Comparison of ENCODE assay signal across 8 mouse cellular contexts in the genomic region with DNA sequence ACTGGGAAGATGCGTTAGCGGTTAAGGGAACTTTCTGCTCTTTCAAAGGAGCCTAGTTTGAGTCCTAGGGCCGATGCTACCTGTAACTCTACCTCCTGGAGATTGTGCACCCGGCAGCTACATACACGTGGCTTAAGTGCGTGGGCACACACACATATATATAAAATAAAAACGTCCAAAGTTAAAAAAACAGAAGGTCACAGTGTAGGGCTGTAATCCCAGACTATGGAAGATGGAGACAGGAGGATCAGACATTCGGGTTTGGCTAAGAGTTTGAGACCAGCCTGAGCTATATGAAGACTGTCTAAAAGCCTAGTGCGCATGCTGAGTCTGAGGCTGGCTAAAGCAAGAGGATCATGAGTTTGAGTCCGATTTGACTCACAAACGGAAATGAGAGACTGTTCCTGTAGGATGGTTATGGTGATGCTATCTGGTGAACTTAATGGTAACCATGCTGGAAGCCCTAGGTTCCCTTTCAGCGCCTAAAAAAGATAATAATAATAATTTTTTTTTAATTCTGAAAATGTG. TPM values are rescaled to one million over a fixed set of nuclear protein-coding genes. Genes with fewer than 3 reads are reported as not detected.
DNase-seq lines count a peak whose midpoint lies in the region; ATAC-seq and TF ChIP-seq lines count a peak whose summit lies in the region.

No protein-coding gene starts in this region.

- H3K36me3 ChIP-seq in heart, embryonic 11.5 days (ENCODE audit: control insufficient read depth, insufficient read depth, low read length), result peaks cover 18% of the 10 kb centered on the region
- peaks cover 0 to 8% of the 10 kb centered on the region in 2 experiments; a peak in 2 of 4 replicates for H3K36me3 ChIP-seq in MEL (ENCODE audit: control insufficient read depth in 1 of 2, insufficient read depth in 2 of 2, low read length in 2 of 2)
- peaks cover 30% of the 10 kb centered on the region for H3K36me3 ChIP-seq in hindbrain, embryonic 10.5 days
- H3K36me3 ChIP-seq in midbrain, embryonic 10.5 days, result peaks cover 31% of the 10 kb centered on the region

- DNase-seq in heart, adult 9 months (ENCODE audit: low spot score in 2 of 2), result no peak
- peak; percentile 78 for DNase-seq in MEL (ENCODE audit: low read depth, low spot score)
- no peak for DNase-seq in hindbrain, embryonic 10.5 days (ENCODE audit: low spot score)
- DNase-seq in midbrain, embryonic 10.5 days (ENCODE audit: low spot score), result no peak
- DNase-seq in urinary bladder, postnatal 14 days (ENCODE audit: low spot score), result no peak
- no peak for DNase-seq in urinary bladder, adult 18-20 months (ENCODE audit: low spot score in 2 of 2)
- no peak for DNase-seq in cerebellum, adult 9-11 months

- TF ChIP-seq EP300 in MEL (IDR thresholded peaks at IDR 0.05; ENCODE audit: low read depth in 1 of 2, low read length in 2 of 2), result no peak

- H3K4me3 ChIP-seq in heart, embryonic 11.5 days (ENCODE audit: low read depth, low read length), result peak overlapping the region; percentile 97
- H3K4me3 ChIP-seq in MEL (ENCODE audit: control insufficient read depth in 1 of 2, insufficient read depth in 1 of 2, low read depth in 2 of 2, low read length in 2 of 2), result peak overlapping the region; percentile 49 to 70
- peak overlapping the region; percentile 89 for H3K4me3 ChIP-seq in hindbrain, embryonic 10.5 days
- H3K4me3 ChIP-seq in midbrain, embryonic 10.5 days, result peak overlapping the region; percentile 91

- WGBS in heart, embryonic 11.5 days (ENCODE audit: insufficient replicate concordance), result 13% methylated on average over 12 of the region's 12 CpGs
- WGBS in hindbrain, embryonic 10.5 days, result 14% methylated on average over 12 of the region's 12 CpGs
- WGBS in midbrain, embryonic 10.5 days, result 15% methylated on average over 12 of the region's 12 CpGs

- H3K4me2 ChIP-seq in heart, embryonic 11.5 days, result peak overlapping the region; percentile 87

- no peaks in the 10 kb centered on the region for H3K9me3 ChIP-seq in heart, embryonic 11.5 days (replicated peaks; ENCODE audit: control insufficient read depth, low read length)
- no peaks in the 10 kb centered on the region for H3K9me3 ChIP-seq in MEL (replicated peaks; ENCODE audit: insufficient read depth, low read length)
- no peaks in the 10 kb centered on the region for H3K9me3 ChIP-seq in hindbrain, embryonic 10.5 days
- H3K9me3 ChIP-seq in midbrain, embryonic 10.5 days (replicated peaks), result no peaks in the 10 kb centered on the region

- TF ChIP-seq CTCF in MEL (IDR thresholded peaks at IDR 0.05 in 2 of 3, conservative IDR thresholded peaks at IDR 0.05 in 1 of 3; ENCODE audit: control insufficient read depth in 1 of 3, insufficient read depth in 1 of 3, low read depth in 2 of 3, low read length in 3 of 3, poor library complexity in 1 of 3, severe bottlenecking in 1 of 3), result no peak

- peaks cover 7% of the 10 kb centered on the region for H3K4me1 ChIP-seq in heart, embryonic 11.5 days (ENCODE audit: control insufficient read depth, insufficient read depth, low read length)
- peaks cover 0 to 4% of the 10 kb centered on the region in 2 experiments; a peak in 2 of 4 replicates for H3K4me1 ChIP-seq in MEL (ENCODE audit: control insufficient read depth in 1 of 2, insufficient read depth in 2 of 2, low read length in 2 of 2)
- peaks cover 30% of the 10 kb centered on the region for H3K4me1 ChIP-seq in hindbrain, embryonic 10.5 days (replicated peaks)
- peaks cover 35% of the 10 kb centered on the region for H3K4me1 ChIP-seq in midbrain, embryonic 10.5 days

- no peak for ATAC-seq in heart, embryonic 11.5 days (replicated peaks; ENCODE audit: insufficient number of reproducible peaks, low FRiP score, low TSS enrichment)

- H3K27ac ChIP-seq in heart, embryonic 11.5 days (ENCODE audit: low read depth, low read length), result peak overlapping the region; percentile 89
- H3K27ac ChIP-seq in MEL (ENCODE audit: control insufficient read depth, low read depth, low read length), result peak overlapping the region; percentile 97
- H3K27ac ChIP-seq in hindbrain, embryonic 10.5 days, result peak overlapping the region; percentile 94
- peak overlapping the region; percentile 92 for H3K27ac ChIP-seq in midbrain, embryonic 10.5 days (replicated peaks)

- peaks cover 10% of the 10 kb centered on the region for H3K79me2 ChIP-seq in MEL (ENCODE audit: control insufficient read depth, insufficient read depth, low read length, poor library complexity)

- TF ChIP-seq RAD21 in MEL (IDR thresholded peaks at IDR 0.05; ENCODE audit: low read depth, low read length), result no peak

- peak overlapping the region; percentile 79 for H3K9ac ChIP-seq in heart, embryonic 11.5 days (ENCODE audit: low read depth, low read length)
- peak overlapping the region; percentile 89 for H3K9ac ChIP-seq in MEL (ENCODE audit: control insufficient read depth, low read depth, low read length, poor library complexity, severe bottlenecking)

- H3K27me3 ChIP-seq in heart, embryonic 11.5 days (ENCODE audit: control insufficient read depth, insufficient read depth, low read length), result no peaks in the 10 kb centered on the region
- no peaks in the 10 kb centered on the region for H3K27me3 ChIP-seq in MEL (ENCODE audit: control insufficient read depth in 1 of 2, insufficient read depth in 2 of 2, low read length in 2 of 2)
- H3K27me3 ChIP-seq in hindbrain, embryonic 10.5 days (ENCODE audit: insufficient read depth, poor library complexity, severe bottlenecking), result no peaks in the 10 kb centered on the region
- no peaks in the 10 kb centered on the region for H3K27me3 ChIP-seq in midbrain, embryonic 10.5 days (ENCODE audit: low read depth, poor library complexity, severe bottlenecking)

- TF ChIP-seq POLR2A in MEL (IDR thresholded peaks at IDR 0.05; ENCODE audit: control insufficient read depth in 1 of 2, insufficient read depth in 1 of 2, low read depth in 1 of 2, low read length in 2 of 2, poor library complexity in 1 of 2), result peak in 1 of 2 experiments; percentile 31; a peak in 1 of 4 replicates

TF ChIP-seq in MEL, 35 proteins besides CTCF, POLR2A, EP300 and RAD21 (continues in another document):
- TF ChIP-seq TCF12 (IDR thresholded peaks at IDR 0.05; ENCODE audit: low read depth, low read length), result no peak
- TF ChIP-seq MYB (IDR thresholded peaks at IDR 0.05; ENCODE audit: low read depth, low read length), result 0 out of 2 replicates have a peak, but pooled peaks have one; percentile 9
- TF ChIP-seq MAZ (IDR thresholded peaks at IDR 0.05; ENCODE audit: low read depth, low read length), result no peak
- peak; percentile 66 for TF ChIP-seq POLR2AphosphoS2 (IDR thresholded peaks at IDR 0.05; ENCODE audit: low read length)
- no peak for TF ChIP-seq RCOR1 (IDR thresholded peaks at IDR 0.05; ENCODE audit: low read depth, low read length)
- TF ChIP-seq TBP (IDR thresholded peaks at IDR 0.05; ENCODE audit: low read depth, low read length), result no peak; the same call in none of the 2 replicates
- TF ChIP-seq MEF2A (IDR thresholded peaks at IDR 0.05; ENCODE audit: extremely low read depth, insufficient replicate concordance, low read depth, low read length, poor library complexity, severe bottlenecking), result no peak
- no peak for TF ChIP-seq UBTF (IDR thresholded peaks at IDR 0.05; ENCODE audit: borderline replicate concordance, insufficient read depth, low read depth, low read length)
- peak; percentile 44 for TF ChIP-seq NELFE (IDR thresholded peaks at IDR 0.05; ENCODE audit: low read depth, low read length)

RNA-seq across cellular contexts. Expression of a gene that starts 0.7 kb away (rescaled TPM):
- 46.6 and 49.6 TPM in 2 replicates for polyA plus RNA-seq in heart, embryonic 11.5 days (2014; fragmentation: Nextera tagmentation; extraction: Ambion mirVana)
- total RNA-seq in MEL (2012; rRNA removed), result 46.7 and 49.7 TPM in 2 replicates
- 100 to 1,000 TPM in 1 of 2 experiments, 10 to 100 TPM in 1; 36.2 to 302 TPM for polyA plus RNA-seq in MEL (2012; ENCODE audit: insufficient read depth in 1 of 2, insufficient read length in 2 of 2, low read depth in 1 of 2, low replicate concordance in 2 of 2, missing spikeins in 1 of 2)
- polyA plus RNA-seq in hindbrain, embryonic 10.5 days (2016; fragmentation: Nextera tagmentation; extraction: Ambion mirVana), result 72.3 and 83.2 TPM in 2 replicates
- 73.9 and 85.1 TPM in 2 replicates for polyA plus RNA-seq in midbrain, embryonic 10.5 days (2016; fragmentation: Nextera tagmentation; extraction: Ambion mirVana)

RNA-seq across cellular contexts. Expression of a gene that starts 0.9 kb away (rescaled TPM):
- 30.3 and 33.6 TPM in 2 replicates for polyA plus RNA-seq in heart, embryonic 11.5 days (2014; fragmentation: Nextera tagmentation; extraction: Ambion mirVana)
- 10.5 and 12.2 TPM in 2 replicates for total RNA-seq in MEL (2012; rRNA removed)
- 10 to 100 TPM in 1 of 2 experiments, not detected in 1; 21.6 TPM for polyA plus RNA-seq in MEL (2012; ENCODE audit: insufficient read depth in 1 of 2, insufficient read length in 2 of 2, low read depth in 1 of 2, low replicate concordance in 2 of 2, missing spikeins in 1 of 2)
- polyA plus RNA-seq in hindbrain, embryonic 10.5 days (2016; fragmentation: Nextera tagmentation; extraction: Ambion mirVana), result 59.0 and 63.9 TPM in 2 replicates
- polyA plus RNA-seq in midbrain, embryonic 10.5 days (2016; fragmentation: Nextera tagmentation; extraction: Ambion mirVana), result 50.4 and 55.6 TPM in 2 replicates

RNA-seq across cellular contexts. Expression of a gene that starts 6.8 kb away (rescaled TPM):
- polyA plus RNA-seq in heart, embryonic 11.5 days (2014; fragmentation: Nextera tagmentation; extraction: Ambion mirVana), result 177 and 188 TPM in 2 replicates
- total RNA-seq in MEL (2012; rRNA removed), result 123 and 129 TPM in 2 replicates
- polyA plus RNA-seq in MEL (2012; ENCODE audit: insufficient read depth in 1 of 2, insufficient read length in 2 of 2, low read depth in 1 of 2, low replicate concordance in 2 of 2, missing spikeins in 1 of 2), result 100 to 1,000 TPM in 1 of 2 experiments, not detected in 1; 155 TPM
- 384 and 423 TPM in 2 replicates for polyA plus RNA-seq in hindbrain, embryonic 10.5 days (2016; fragmentation: Nextera tagmentation; extraction: Ambion mirVana)
- polyA plus RNA-seq in midbrain, embryonic 10.5 days (2016; fragmentation: Nextera tagmentation; extraction: Ambion mirVana), result 412 and 447 TPM in 2 replicates

RNA-seq across cellular contexts. Expression of a gene that starts 6.9 kb away (rescaled TPM):
- 124 and 136 TPM in 2 replicates for polyA plus RNA-seq in heart, embryonic 11.5 days (2014; fragmentation: Nextera tagmentation; extraction: Ambion mirVana)
- total RNA-seq in MEL (2012; rRNA removed), result 28.0 and 29.6 TPM in 2 replicates
- polyA plus RNA-seq in MEL (2012; ENCODE audit: insufficient read depth in 1 of 2, insufficient read length in 2 of 2, low read depth in 1 of 2, low replicate concordance in 2 of 2, missing spikeins in 1 of 2), result 10 to 100 TPM in 1 of 2 experiments, not detected in 1; 45.1 TPM
- polyA plus RNA-seq in hindbrain, embryonic 10.5 days (2016; fragmentation: Nextera tagmentation; extraction: Ambion mirVana), result 164 and 174 TPM in 2 replicates
- polyA plus RNA-seq in midbrain, embryonic 10.5 days (2016; fragmentation: Nextera tagmentation; extraction: Ambion mirVana), result 192 TPM in 2 replicates

RNA-seq across cellular contexts. Expression of a gene that starts 12.8 kb away (rescaled TPM):
- not detected in 2 replicates for polyA plus RNA-seq in heart, embryonic 11.5 days (2014; fragmentation: Nextera tagmentation; extraction: Ambion mirVana)
- total RNA-seq in MEL (2012; rRNA removed), result 11.7 and 14.5 TPM in 2 replicates
- 10 to 100 TPM in 1 of 2 experiments, not detected in 1; 45.2 TPM for polyA plus RNA-seq in MEL (2012; ENCODE audit: insufficient read depth in 1 of 2, insufficient read length in 2 of 2, low read depth in 1 of 2, low replicate concordance in 2 of 2, missing spikeins in 1 of 2)
- not detected in 2 replicates for polyA plus RNA-seq in hindbrain, embryonic 10.5 days (2016; fragmentation: Nextera tagmentation; extraction: Ambion mirVana)
- not detected in 2 replicates for polyA plus RNA-seq in midbrain, embryonic 10.5 days (2016; fragmentation: Nextera tagmentation; extraction: Ambion mirVana)
